Mouse (Mus musculus) ES-Bruce4 (cell line): Measurements from ENCODE around the gene Slc27a2.

Source experiments
- CTCF ChIP-seq: IDR thresholded peaks from one replicate; pipeline ENCODE4 v1.8.1; 2011; ENCODE audit warnings: low read depth, low read length
- EP300 ChIP-seq: IDR thresholded peaks from 2 replicates; pipeline ENCODE4 v1.6.1; 2011; ENCODE audit warnings: low read depth, low read length; ENCODE audit not compliant: insufficient read depth
- POLR2A ChIP-seq: IDR thresholded peaks from one replicate; pipeline ENCODE4 v1.8.1; 2011; ENCODE audit warnings: low read length; ENCODE audit not compliant: insufficient read depth

GRCm38 (mm10) chr2:126540390-126540925 is 11.7 kb upstream of the Slc27a2 start:
- TF ChIP-seq POLR2A (no peak), CTCF (no peak), EP300 (no peak)
